Mouse (Mus musculus) forebrain, embryonic 16.5 days (tissue): Measurements from ENCODE around the gene Tescl. TPM values are rescaled to one million over a fixed set of nuclear protein-coding genes. Genes with fewer than 3 reads are reported as not detected.

ENCODE experiments used
- ATAC-seq: fragments of 200-750 bp; cut with Nextera tagmentation; 2 replicates; pipeline ENCODE4 v1.8.0; 2017; ENCODE audit warnings: mild to moderate bottlenecking, moderate library complexity
- H3K27ac ChIP-seq: fragments of 300-500 bp; sonication (generic); 2 replicates; pipeline ENCODE4 v1.5.1; 2014; ENCODE audit warnings: low read length, control low read depth
- H3K27me3 ChIP-seq: fragments of 300-500 bp; sonication (generic); replicated peaks from 2 replicates; pipeline ENCODE4 v1.6.1; 2014; ENCODE audit warnings: low read length; ENCODE audit not compliant: control insufficient read depth, insufficient read depth
- H3K36me3 ChIP-seq: fragments of 300-500 bp; sonication (generic); 2 replicates; pipeline ENCODE4 v1.6.1; 2014; ENCODE audit not compliant: control insufficient read depth, insufficient read depth
- H3K4me1 ChIP-seq: fragments of 300-500 bp; sonication (generic); replicated peaks from 2 replicates; pipeline ENCODE4 v1.6.1; 2014; ENCODE audit warnings: low read length; ENCODE audit not compliant: control insufficient read depth, insufficient read depth
- H3K4me2 ChIP-seq: fragments of 300-500 bp; sonication (generic); 2 replicates; pipeline ENCODE4 v1.6.1; 2014; ENCODE audit warnings: mild to moderate bottlenecking, low read length, control low read depth
- H3K4me3 ChIP-seq: fragments of 300-500 bp; sonication (generic); replicated peaks from 2 replicates; pipeline ENCODE4 v1.5.1; 2014; ENCODE audit warnings: mild to moderate bottlenecking, low read length, control low read depth
- H3K9ac ChIP-seq: fragments of 300-500 bp; sonication (generic); replicated peaks from 2 replicates; pipeline ENCODE4 v1.6.1; 2014; ENCODE audit warnings: low read depth, low read length, control low read depth
- H3K9me3 ChIP-seq: fragments of 300-500 bp; sonication (generic); 2 replicates; pipeline ENCODE4 v1.6.1; 2016; ENCODE audit warnings: low read length; ENCODE audit not compliant: control insufficient read depth
- WGBS: fragments of 180-500 bp; shearing (Covaris S2); extraction: QIAGEN DNeasy Blood & Tissue Kit; methylation state at CpG from one replicate; pipeline ENCODE4 v1.1.7; 2014; 5-methylcytosine and 5-hydroxymethylcytosine counted together
- polyA plus RNA-seq: library from polyadenylated mRNA; unstranded; fragments of >200 nt; fragmentation: Nextera tagmentation; extraction: Ambion mirVana; gene quantifications from 2 replicates; pipeline ENCODE4 v1.2.1, GENCODE M21; 2015

The Tescl gene
- polyA plus RNA-seq, 1 experiment from 2014 or later: not detected

DNA sequence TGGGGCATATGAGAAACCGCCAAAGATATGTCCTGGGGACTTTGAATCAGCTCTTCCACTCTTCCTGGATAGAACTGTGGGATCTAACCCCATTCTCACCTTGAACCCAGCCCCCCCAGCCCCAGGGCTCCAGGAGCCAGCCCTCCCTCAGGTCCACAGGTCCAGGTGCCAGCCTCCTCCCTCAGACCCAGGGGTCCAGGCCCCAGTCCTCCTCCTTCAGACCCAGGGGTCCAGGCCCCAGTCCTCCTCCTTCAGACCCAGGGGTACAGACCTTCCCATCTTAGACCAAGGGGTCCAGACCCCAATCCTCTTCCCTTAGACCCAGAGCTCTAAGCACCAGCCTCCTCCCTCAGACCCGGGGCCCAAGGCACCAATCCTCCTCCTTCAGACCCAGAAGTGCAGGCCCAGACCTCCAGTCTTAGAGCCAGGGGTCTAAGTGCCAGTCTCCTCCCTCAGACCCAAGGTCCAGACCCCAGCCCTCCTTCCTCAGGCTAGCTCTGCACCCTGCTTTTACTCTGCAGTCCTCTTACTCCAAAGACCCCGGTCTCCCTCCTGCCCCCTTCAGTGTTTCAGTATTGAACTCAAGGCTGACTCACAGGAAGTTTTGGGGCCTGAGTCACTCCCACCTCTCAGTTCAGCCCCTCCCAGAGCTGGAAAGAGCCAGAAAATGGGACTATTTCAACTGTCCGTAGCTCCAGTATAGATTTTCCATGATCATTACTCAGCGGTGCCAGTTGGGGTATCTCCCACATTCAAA, 31.7 kb upstream of the Tescl start:
- H3K9me3 ChIP-seq: no peaks in the 10 kb centered on the region
- H3K36me3 ChIP-seq: no peaks in the 10 kb centered on the region
- H3K4me3 ChIP-seq: no peak overlapping the region
- no peak overlapping the region for H3K4me2 ChIP-seq
- no peak overlapping the region for H3K9ac ChIP-seq
- WGBS: 80% methylated on average over 5 of the region's 5 CpGs
- 0 out of 2 replicates have a peak, but pooled peaks cover 3% of the 10 kb centered on the region for H3K4me1 ChIP-seq
- H3K27ac ChIP-seq: no peak overlapping the region
- H3K27me3 ChIP-seq: no peaks in the 10 kb centered on the region
- ATAC-seq: peak; percentile 39

- no peak overlapping the region for H3K9ac ChIP-seq
- H3K27me3 ChIP-seq: no peaks in the 10 kb centered on the region
- no peak overlapping the region for H3K27ac ChIP-seq
- peak; percentile 77 for ATAC-seq
- H3K4me3 ChIP-seq: no peak overlapping the region
- no peaks in the 10 kb centered on the region for H3K36me3 ChIP-seq
- no peaks in the 10 kb centered on the region for H3K9me3 ChIP-seq
- H3K4me1 ChIP-seq: 0 out of 2 replicates have a peak, but pooled peaks cover 3% of the 10 kb centered on the region
- WGBS: 19% methylated on average over 10 of the region's 10 CpGs
- no peak overlapping the region for H3K4me2 ChIP-seq
These were observed 31.1 kb upstream of the Tescl start for GRCm38 (mm10) chr7:24364827-24365226.

- WGBS: 30% methylated on average over 6 of the region's 7 CpGs
These were observed 29.5 kb upstream of the Tescl start for GRCm38 (mm10) chr7:24363228-24363627.

GRCm38 (mm10) chr7:24361001-24361400, 27.3 kb upstream of the Tescl start:
- H3K27ac ChIP-seq: no peak overlapping the region
- 0 out of 2 replicates have a peak, but pooled peaks cover 2% of the 10 kb centered on the region for H3K9me3 ChIP-seq
- WGBS: 69% methylated on average over 4 of the region's 4 CpGs
- H3K27me3 ChIP-seq: no peaks in the 10 kb centered on the region
- no peaks in the 10 kb centered on the region for H3K36me3 ChIP-seq
- 0 out of 2 replicates have a peak, but pooled peaks cover 3% of the 10 kb centered on the region for H3K4me1 ChIP-seq
- no peak overlapping the region for H3K9ac ChIP-seq
- no peak overlapping the region for H3K4me2 ChIP-seq
- ATAC-seq: no peak
- H3K4me3 ChIP-seq: no peak overlapping the region

More at GRCm38 (mm10) chr7:24363228-24363627, 29.5 kb upstream of the Tescl start:
- Histone ChIP-seq H3K36me3 (no peaks in the 10 kb centered on the region), H3K27ac (no peak overlapping the region), H3K9me3 (no peaks in the 10 kb centered on the region), H3K4me2 (no peak overlapping the region), H3K9ac (no peak overlapping the region), H3K4me3 (no peak overlapping the region), H3K27me3 (no peaks in the 10 kb centered on the region), H3K4me1 (0 out of 2 replicates have a peak, but pooled peaks cover 3% of the 10 kb centered on the region)
- no peak for ATAC-seq

- Histone ChIP-seq H3K9ac (no peak overlapping the region), H3K9me3 (0 out of 2 replicates have a peak, but pooled peaks cover 2% of the 10 kb centered on the region), H3K36me3 (no peaks in the 10 kb centered on the region), H3K4me2 (no peak overlapping the region), H3K27ac (no peak overlapping the region), H3K4me1 (no peaks in the 10 kb centered on the region), H3K27me3 (no peaks in the 10 kb centered on the region), H3K4me3 (no peak overlapping the region)
- 29% methylated on average over 9 of the region's 9 CpGs for WGBS
- ATAC-seq: no peak
These were observed 25.5 kb upstream of the Tescl start for GRCm38 (mm10) chr7:24359269-24359668.

DNA sequence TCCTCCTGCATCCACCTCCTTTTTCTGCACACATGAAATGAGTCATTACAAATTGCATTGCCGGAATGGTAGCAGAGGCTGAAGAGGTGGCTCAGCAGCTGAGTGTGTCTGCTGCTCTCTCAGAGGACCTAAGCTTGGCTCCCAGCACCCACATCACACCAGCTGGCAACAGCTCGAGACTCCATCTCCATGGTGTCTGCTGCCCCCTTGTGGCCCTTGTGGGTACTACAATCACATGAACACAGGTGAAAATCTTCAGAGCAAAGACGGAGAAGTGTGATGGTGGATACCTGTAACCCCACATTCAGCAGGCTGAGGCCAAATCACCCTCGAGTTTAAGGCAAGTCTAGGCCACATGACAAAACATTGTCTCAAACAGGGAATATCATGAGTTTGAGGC, 24.2 kb upstream of the Tescl start:
- Histone ChIP-seq H3K4me3 (no peak overlapping the region), H3K9me3 (0 out of 2 replicates have a peak, but pooled peaks cover 2% of the 10 kb centered on the region), H3K9ac (no peak overlapping the region), H3K27ac (no peak overlapping the region), H3K4me1 (no peaks in the 10 kb centered on the region), H3K36me3 (no peaks in the 10 kb centered on the region), H3K4me2 (no peak overlapping the region), H3K27me3 (0 out of 2 replicates have a peak, but pooled peaks cover 4% of the 10 kb centered on the region)
- no peak for ATAC-seq
- WGBS: 53% methylated on average over 4 of the region's 4 CpGs

DNA sequence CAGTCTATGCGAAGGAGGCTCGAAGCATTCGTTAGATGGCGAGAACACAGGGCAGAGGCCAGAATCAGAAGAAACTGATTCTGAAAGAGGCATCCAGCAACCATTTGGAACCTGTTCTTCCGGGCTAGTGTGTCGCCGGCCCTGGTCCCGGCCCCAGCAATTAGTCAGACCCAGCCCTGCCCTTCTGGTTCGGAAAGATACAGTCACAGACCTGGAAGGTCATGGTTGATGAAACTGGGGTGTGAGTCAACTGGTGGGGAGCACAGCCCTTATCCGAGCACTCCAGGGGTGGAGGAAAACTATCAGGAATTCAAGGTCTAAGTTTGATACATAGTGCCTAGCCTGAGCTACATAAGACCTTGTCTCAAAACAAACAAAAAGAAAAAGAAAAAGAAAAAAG, 22.3 kb upstream of the Tescl start:
- H3K4me3 ChIP-seq: no peak overlapping the region
- H3K27me3 ChIP-seq: peaks cover 4% of the 10 kb centered on the region; the same call in 1 of the 2 replicates
- H3K9me3 ChIP-seq: 0 out of 2 replicates have a peak, but pooled peaks cover 2% of the 10 kb centered on the region
- H3K4me2 ChIP-seq: no peak overlapping the region
- no peak overlapping the region for H3K27ac ChIP-seq
- H3K4me1 ChIP-seq: no peaks in the 10 kb centered on the region
- 83% methylated on average over 10 of the region's 10 CpGs for WGBS
- no peaks in the 10 kb centered on the region for H3K36me3 ChIP-seq
- H3K9ac ChIP-seq: no peak overlapping the region
- ATAC-seq: no peak

- Histone ChIP-seq H3K9me3 (0 out of 2 replicates have a peak, but pooled peaks cover 2% of the 10 kb centered on the region), H3K27me3 (peaks cover 4% of the 10 kb centered on the region; the same call in 1 of the 2 replicates), H3K4me3 (no peak overlapping the region), H3K4me1 (no peaks in the 10 kb centered on the region), H3K4me2 (no peak overlapping the region), H3K9ac (no peak overlapping the region), H3K36me3 (no peaks in the 10 kb centered on the region), H3K27ac (no peak overlapping the region)
- no peak for ATAC-seq
- WGBS: 90% methylated on average over 6 of the region's 6 CpGs
These were observed 21.9 kb upstream of the Tescl start for GRCm38 (mm10) chr7:24355646-24356045.

DNA sequence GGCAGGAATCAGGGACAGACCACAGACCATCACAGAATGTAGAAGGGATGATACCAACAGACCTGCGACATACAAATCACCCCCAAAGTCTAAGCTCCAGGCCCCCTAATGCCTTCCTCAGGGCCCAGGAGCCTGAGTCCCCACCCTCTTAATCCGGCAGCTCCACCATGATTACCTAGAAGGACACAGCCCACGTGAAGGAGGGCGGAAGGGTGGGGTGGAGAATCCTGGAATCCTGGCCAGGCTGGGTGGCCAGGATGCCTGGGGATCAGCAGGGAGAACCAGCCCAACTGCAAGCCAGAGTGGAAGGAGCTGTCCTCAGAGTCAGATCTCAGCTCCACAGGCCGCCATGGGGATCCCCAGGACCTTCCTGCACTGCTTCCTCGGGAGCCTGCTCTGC, 15.2 kb upstream of the Tescl start, which contains the start of gene Lypd5:
Lypd5 (plus strand) TSS at position 301 of the 400 bp plus-strand sequence.
- 50% methylated on average over 6 of the region's 6 CpGs for WGBS
- ATAC-seq: no peak
- no peak within 1 kb of the TSS for H3K9ac ChIP-seq

More for the DNA sequence above, 15.2 kb upstream of the Tescl start, which contains the start of gene Lypd5:
- Histone ChIP-seq H3K27me3 (peaks cover 4% of the 10 kb centered on the region; the same call in 1 of the 2 replicates), H3K4me1 (no peaks in the 10 kb centered on the region), H3K4me2 (no peak within 1 kb of the TSS), H3K4me3 (no peak within 1 kb of the TSS), H3K27ac (no peak within 1 kb of the TSS), H3K9me3 (no peaks in the 10 kb centered on the region), H3K36me3 (no peaks in the 10 kb centered on the region)
